Mouse (Mus musculus) bone marrow macrophage, adult 2 months (primary cell): Measurements from ENCODE around the gene Chd6.

Source experiments
- CTCF ChIP-seq: IDR thresholded peaks from 2 replicates; pipeline ENCODE4 v1.5.1; 2012; ENCODE audit warnings: low read depth, mild to moderate bottlenecking, low read length, moderate library complexity
- POLR2A ChIP-seq: IDR thresholded peaks from 2 replicates; pipeline ENCODE4 v1.6.1; 2012; ENCODE audit warnings: mild to moderate bottlenecking, low read depth, low read length, borderline replicate concordance

- TF ChIP-seq CTCF (no peak), POLR2A (no peak)
These were observed 192.9 kb downstream of the Chd6 start for GRCm38 (mm10) chr2:160915821-160916610.
